Comparison of ENCODE assay signal across 10 mouse cellular contexts in the genomic region with DNA sequence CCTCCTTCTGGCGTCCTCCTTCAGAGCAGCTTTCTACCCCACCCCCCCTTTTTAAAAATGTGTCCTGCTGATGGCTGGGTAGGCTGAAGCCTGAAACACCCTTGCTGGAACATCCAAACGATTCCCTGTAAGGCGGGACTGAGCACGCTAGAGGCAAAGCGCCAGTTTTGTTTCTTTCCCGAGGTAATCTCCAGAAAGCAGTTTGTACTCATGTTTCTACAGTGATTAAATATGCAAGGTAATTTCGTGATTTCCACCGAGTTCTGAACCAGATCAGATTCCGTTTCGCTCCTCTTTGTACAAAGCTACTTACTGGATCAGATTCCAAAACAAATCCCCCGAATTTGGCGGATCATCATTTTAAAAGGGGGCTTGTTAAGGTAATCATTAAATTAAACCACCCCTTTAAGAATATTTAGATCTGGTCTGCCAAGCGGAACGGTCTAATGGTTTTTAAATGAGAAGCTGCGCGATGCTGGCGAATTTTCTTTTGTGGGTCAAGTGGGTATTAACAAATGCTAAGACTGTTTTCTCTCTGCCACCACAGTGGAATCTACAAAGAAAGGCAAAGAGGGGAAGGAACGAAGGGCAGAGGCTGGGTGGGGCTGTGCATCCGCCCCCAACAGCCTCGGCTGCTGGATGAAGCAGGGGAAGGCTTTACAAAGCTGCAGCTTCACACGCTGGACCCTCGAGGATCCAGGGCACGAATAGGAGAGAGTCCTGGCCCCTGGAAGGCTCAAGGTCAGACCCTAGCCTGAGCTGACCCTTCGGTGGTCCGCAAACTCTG.
DNase-seq lines count a peak whose midpoint lies in the region; ATAC-seq and TF ChIP-seq lines count a peak whose summit lies in the region.
"Had no signal": no experiment of that assay in that cellular context is flagged by ENCODE, and none has a peak within 500 bp of the region (broad histone marks: within the 10 kb centered on the region; RNA-seq: fewer than 3 reads in every experiment).

No protein-coding gene starts in this region.

- DNase-seq in heart, adult 2 months = no peak
- peak; percentile 57 for DNase-seq in R1 (ENCODE audit: low read depth, low spot score)
- DNase-seq in midbrain, embryonic 14.5 days = peak; percentile 64
- DNase-seq in right cerebral cortex, postnatal 36 days (ENCODE audit: low spot score in 2 of 2) = no peak
- DNase-seq in adrenal gland, postnatal 10 days = no peak
- no peak for DNase-seq in yolk sac, embryonic 10.5 days (ENCODE audit: low spot score)
- DNase-seq: adrenal gland, adult 8-10 months; kidney, adult 2 months had no signal

- TF ChIP-seq EP300 in heart, adult 2 months (IDR thresholded peaks at IDR 0.05; ENCODE audit: insufficient read depth, low read depth, low read length) = no peak

- H3K79me2 ChIP-seq in heart, adult 2 months (replicated peaks; ENCODE audit: control insufficient read depth, insufficient read depth, low read length) = no peaks in the 10 kb centered on the region

- peak overlapping the region; percentile 56 for H3K4me2 ChIP-seq in heart, embryonic 12.5 days
- H3K4me2 ChIP-seq in forebrain, embryonic 16.5 days (ENCODE audit: low read length) = peak overlapping the region; percentile 47
- peak overlapping the region; percentile 39 for H3K4me2 ChIP-seq in midbrain, embryonic 14.5 days (ENCODE audit: low read length)

- H3K9ac ChIP-seq in heart, embryonic 12.5 days = no peak overlapping the region
- H3K9ac ChIP-seq in heart, adult 2 months (ENCODE audit: low read depth, low read length) = no peak overlapping the region
- H3K9ac ChIP-seq in forebrain, embryonic 16.5 days (replicated peaks; ENCODE audit: low read depth, low read length) = peak overlapping the region; percentile 49
- H3K9ac ChIP-seq in midbrain, embryonic 14.5 days (replicated peaks; ENCODE audit: low read length) = no peak overlapping the region

- H3K4me1 ChIP-seq in heart, embryonic 12.5 days (replicated peaks) = peaks cover 6% of the 10 kb centered on the region; the same call in 1 of the 2 replicates
- no peaks in the 10 kb centered on the region for H3K4me1 ChIP-seq in heart, adult 2 months (ENCODE audit: control insufficient read depth, insufficient read depth, low read length)
- H3K4me1 ChIP-seq in forebrain, embryonic 16.5 days (replicated peaks; ENCODE audit: control insufficient read depth, insufficient read depth, low read length) = peaks cover 24% of the 10 kb centered on the region
- peaks cover 25% of the 10 kb centered on the region for H3K4me1 ChIP-seq in midbrain, embryonic 14.5 days (ENCODE audit: control insufficient read depth, insufficient read depth, low read length)

- H3K27ac ChIP-seq in heart, embryonic 12.5 days (ENCODE audit: poor library complexity, severe bottlenecking) = no peak overlapping the region
- H3K27ac ChIP-seq in heart, adult 2 months = no peak overlapping the region
- peak overlapping the region; percentile 5; the same call in 1 of the 2 replicates for H3K27ac ChIP-seq in forebrain, embryonic 16.5 days (ENCODE audit: low read length)
- peak overlapping the region; percentile 55; the same call in 1 of the 2 replicates for H3K27ac ChIP-seq in midbrain, embryonic 14.5 days (replicated peaks; ENCODE audit: low read depth, low read length)

- 27% methylated on average over 25 of the region's 25 CpGs for WGBS in heart, embryonic 12.5 days
- WGBS in heart, adult 2 months = 34% methylated on average over 25 of the region's 25 CpGs
- WGBS in forebrain, embryonic 16.5 days = 2% methylated on average over 25 of the region's 25 CpGs
- WGBS in midbrain, embryonic 14.5 days = 10% methylated on average over 25 of the region's 25 CpGs

- H3K27me3 ChIP-seq in heart, embryonic 12.5 days (replicated peaks) = peaks cover 3% of the 10 kb centered on the region; the same call in 1 of the 2 replicates
- H3K27me3 ChIP-seq in heart, adult 2 months (ENCODE audit: control insufficient read depth, insufficient read depth, low read length) = no peaks in the 10 kb centered on the region
- no peaks in the 10 kb centered on the region; the same call in 1 of the 2 replicates for H3K27me3 ChIP-seq in forebrain, embryonic 16.5 days (replicated peaks; ENCODE audit: control insufficient read depth, insufficient read depth, low read length)
- no peaks in the 10 kb centered on the region for H3K27me3 ChIP-seq in midbrain, embryonic 14.5 days (ENCODE audit: control insufficient read depth, insufficient read depth, low read length)

- no peak for TF ChIP-seq POLR2A in heart, adult 2 months (IDR thresholded peaks at IDR 0.05; ENCODE audit: insufficient read depth, low read depth, low read length)

- ATAC-seq in heart, embryonic 12.5 days (ENCODE audit: insufficient number of reproducible peaks, low FRiP score) = no peak
- peak; percentile 54 for ATAC-seq in forebrain, embryonic 16.5 days
- ATAC-seq in midbrain, embryonic 14.5 days (ENCODE audit: low FRiP score, low TSS enrichment) = no peak; the same call in 1 of the 2 replicates

- intact Hi-C loops in heart, adult 2 months (cut with DNase I) = no loop called here

- TF ChIP-seq CTCF in heart, adult 2 months (IDR thresholded peaks at IDR 0.05) = no peak

- H3K9me3 ChIP-seq in heart, embryonic 12.5 days (replicated peaks) = peaks cover 3% of the 10 kb centered on the region; the same call in 1 of the 2 replicates
- no peaks in the 10 kb centered on the region for H3K9me3 ChIP-seq in forebrain, embryonic 16.5 days (ENCODE audit: control insufficient read depth, low read length)
- no peaks in the 10 kb centered on the region for H3K9me3 ChIP-seq in midbrain, embryonic 14.5 days (ENCODE audit: control insufficient read depth, low read length)

- no peaks in the 10 kb centered on the region for H3K36me3 ChIP-seq in heart, embryonic 12.5 days
- H3K36me3 ChIP-seq in heart, adult 2 months (ENCODE audit: control insufficient read depth, insufficient read depth, low read length) = no peaks in the 10 kb centered on the region
- H3K36me3 ChIP-seq in forebrain, embryonic 16.5 days (ENCODE audit: control insufficient read depth, insufficient read depth) = no peaks in the 10 kb centered on the region
- H3K36me3 ChIP-seq in midbrain, embryonic 14.5 days (ENCODE audit: control insufficient read depth, insufficient read depth, low read length) = no peaks in the 10 kb centered on the region

- peak overlapping the region; percentile 5; the same call in 1 of the 2 replicates for H3K4me3 ChIP-seq in heart, embryonic 12.5 days
- no peak overlapping the region for H3K4me3 ChIP-seq in heart, adult 2 months
- H3K4me3 ChIP-seq in forebrain, embryonic 16.5 days (replicated peaks; ENCODE audit: low read length) = peak overlapping the region; percentile 9
- H3K4me3 ChIP-seq in midbrain, embryonic 14.5 days (replicated peaks; ENCODE audit: low read depth, low read length) = no peak overlapping the region

Comparison
In these comparisons a context has a peak if more than half of its experiments do, and no peak if none do; other contexts are left out.
1. H3K4me3 ChIP-seq: peak in heart, embryonic 12.5 days (single experiment) and forebrain, embryonic 16.5 days (single experiment); none in heart, adult 2 months (single experiment) and midbrain, embryonic 14.5 days (single experiment).
2. H3K27ac ChIP-seq: peak in forebrain, embryonic 16.5 days (single experiment) and midbrain, embryonic 14.5 days (single experiment); none in heart, embryonic 12.5 days (single experiment) and heart, adult 2 months (single experiment).
3. DNase-seq: peak in R1 (single experiment) and midbrain, embryonic 14.5 days (single experiment); none in heart, adult 2 months (0 of 2), right cerebral cortex, postnatal 36 days (0 of 2), adrenal gland, postnatal 10 days (single experiment) and yolk sac, embryonic 10.5 days (single experiment).
4. Peak in every context shown above with its lines, with median percentiles within 50 percentile points of each other: H3K4me2 ChIP-seq.